Mouse (Mus musculus): ENCODE measurements around the gene Ism2. TPM values are rescaled to one million over a fixed set of nuclear protein-coding genes. Genes with fewer than 3 reads are reported as not detected.
A peak's percentile ranks its signal among the peaks of the same experiment; 100 is the strongest.
"Not testable (repeated sequence)": the region's sequence is repeated elsewhere in the genome, so short reads cannot be mapped to it uniquely, and the experiment has no call there.

The Ism2 gene
- polyA plus RNA-seq, 1 experiment from 2014 or later = 1.4 TPM

DNA sequence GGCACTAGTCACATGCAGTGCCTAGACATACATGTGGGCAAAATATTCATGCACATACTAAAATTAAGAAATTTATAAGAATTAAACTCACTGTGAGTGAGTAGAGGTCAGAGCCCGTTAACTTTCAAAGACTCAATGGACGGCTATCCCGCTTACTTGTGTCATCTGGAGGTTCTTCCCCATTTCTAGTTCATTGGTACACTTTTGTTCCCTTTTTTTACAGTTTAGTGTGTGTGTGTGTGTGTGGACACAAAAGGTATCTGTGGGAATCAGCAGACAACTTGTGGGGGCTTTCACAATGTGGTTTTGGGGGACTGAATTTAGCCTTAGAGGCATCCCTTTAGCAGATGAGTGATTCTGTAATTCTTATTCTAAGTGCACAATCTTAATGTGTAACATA lies 25.9 kb upstream of the Ism2 start:
- peaks cover 33% of the 10 kb centered on the region for H3K4me1 ChIP-seq
- DNase-seq (ENCODE audit: low spot score) = no peak
- peaks cover 4% of the 10 kb centered on the region; the same call in 1 of the 2 replicates for H3K36me3 ChIP-seq
- no peak overlapping the region for H3K4me3 ChIP-seq
- WGBS = 92% methylated on average over 3 of the region's 3 CpGs
- no peak overlapping the region for H3K27ac ChIP-seq (replicated peaks)
- no peaks in the 10 kb centered on the region for H3K9me3 ChIP-seq (replicated peaks)
- H3K27me3 ChIP-seq (ENCODE audit: low read depth, poor library complexity, severe bottlenecking) = peaks cover 62% of the 10 kb centered on the region

DNA sequence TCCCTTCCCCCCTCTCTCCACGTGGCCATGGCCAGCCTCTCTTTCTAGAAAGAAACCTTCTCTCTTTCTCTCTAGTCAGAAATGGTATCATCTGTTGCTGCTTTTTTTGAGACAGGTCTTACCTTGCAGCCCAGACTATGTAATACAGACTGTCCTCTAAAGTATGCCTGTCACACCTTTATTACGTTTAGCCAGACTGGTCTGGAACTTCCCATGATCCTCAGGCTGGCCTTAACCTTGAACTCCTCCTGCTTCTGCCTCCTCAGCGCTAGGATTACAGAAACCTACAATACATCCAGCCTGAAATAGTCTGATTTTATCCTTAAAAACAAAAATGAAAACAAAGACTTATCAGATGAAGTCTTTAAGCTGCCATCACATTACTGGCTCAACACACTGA lies 19.7 kb upstream of the Ism2 start:
- DNase-seq (ENCODE audit: low spot score) = no peak
- Histone ChIP-seq H3K4me1 (no peaks in the 10 kb centered on the region), H3K27ac (replicated peaks) (no peak overlapping the region), H3K36me3 (peaks cover 4% of the 10 kb centered on the region; the same call in 1 of the 2 replicates), H3K27me3 (ENCODE audit: low read depth, poor library complexity, severe bottlenecking) (peaks cover 13% of the 10 kb centered on the region; the same call in 1 of the 2 replicates), H3K9me3 (replicated peaks) (no peaks in the 10 kb centered on the region), H3K4me3 (no peak overlapping the region)
- 87% methylated on average over 3 of the region's 3 CpGs for WGBS

DNA sequence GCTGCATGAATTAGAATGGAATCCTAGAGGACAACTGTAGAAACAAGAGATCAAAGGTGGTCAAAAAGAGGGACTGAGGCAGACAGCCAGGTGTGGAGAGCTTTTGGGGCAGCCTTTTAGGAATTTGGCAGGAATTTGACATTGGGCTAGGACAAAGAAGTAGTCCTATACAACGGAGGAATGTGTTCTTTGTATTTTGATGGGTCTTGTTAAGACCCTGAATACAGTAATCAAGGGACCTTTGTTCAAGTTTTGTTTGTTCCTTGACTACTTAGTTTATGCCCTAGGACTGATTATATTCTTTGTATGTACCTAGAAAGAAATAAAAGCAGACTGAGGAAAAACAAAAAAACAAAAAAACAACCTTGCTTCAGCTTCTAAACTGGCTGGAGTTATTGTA lies 18.4 kb upstream of the Ism2 start:
- WGBS = 76% methylated on average over 1 of the region's 1 CpGs
- H3K36me3 ChIP-seq = no peaks in the 10 kb centered on the region
- H3K4me1 ChIP-seq = no peaks in the 10 kb centered on the region
- no peak overlapping the region for H3K4me3 ChIP-seq
- no peak overlapping the region for H3K27ac ChIP-seq (replicated peaks)
- H3K27me3 ChIP-seq (ENCODE audit: low read depth, poor library complexity, severe bottlenecking) = peaks cover under 1% of the 10 kb centered on the region; the same call in 1 of the 2 replicates
- no peak for DNase-seq (ENCODE audit: low spot score)
- no peaks in the 10 kb centered on the region for H3K9me3 ChIP-seq (replicated peaks)

DNA sequence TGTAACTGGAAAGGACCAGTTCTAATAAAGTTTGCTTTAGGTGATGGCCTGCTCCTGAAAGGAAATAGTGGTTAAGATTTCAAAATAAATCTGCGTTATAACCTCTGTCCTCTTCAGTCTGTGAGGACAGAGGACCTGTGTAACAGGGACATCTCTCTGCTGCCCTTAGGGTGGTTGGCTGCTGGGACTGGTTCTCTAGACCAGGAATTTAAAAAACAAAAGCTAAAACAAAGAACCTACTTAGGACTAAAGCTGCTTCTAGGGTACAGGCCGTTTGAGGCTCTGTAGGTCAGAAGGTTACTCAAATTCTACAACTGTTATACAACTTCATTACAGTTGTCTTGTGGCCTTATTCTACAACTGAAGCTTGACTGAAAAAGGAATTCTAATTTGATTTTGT lies 13.6 kb upstream of the Ism2 start:
- no peak overlapping the region for H3K4me3 ChIP-seq
- 63% methylated on average over 2 of the region's 2 CpGs for WGBS
- H3K27ac ChIP-seq (replicated peaks) = no peak overlapping the region
- no peaks in the 10 kb centered on the region for H3K9me3 ChIP-seq (replicated peaks)
- no peaks in the 10 kb centered on the region for H3K27me3 ChIP-seq (ENCODE audit: low read depth, poor library complexity, severe bottlenecking)
- DNase-seq (ENCODE audit: low spot score) = no peak
- H3K4me1 ChIP-seq = no peaks in the 10 kb centered on the region
- H3K36me3 ChIP-seq = peaks cover 35% of the 10 kb centered on the region

DNA sequence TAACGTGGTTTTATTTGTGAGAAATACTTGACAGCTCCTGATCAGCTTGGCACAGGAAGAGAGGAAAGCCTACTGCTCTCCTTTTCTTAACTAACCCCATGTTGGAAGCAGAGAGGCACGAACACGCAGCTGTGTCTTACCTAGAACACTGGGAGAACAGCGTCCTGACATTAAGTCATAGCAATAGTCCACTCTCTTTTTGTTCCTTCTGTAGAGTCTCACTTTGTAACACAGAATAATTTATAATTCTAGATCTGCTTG lies 7.0 kb upstream of the Ism2 start:
- H3K36me3 ChIP-seq = peaks cover 26% of the 10 kb centered on the region
- not testable (repeated sequence) for H3K9me3 ChIP-seq (replicated peaks); DNase-seq (ENCODE audit: low spot score); H3K4me1 ChIP-seq; H3K27ac ChIP-seq (replicated peaks); H3K4me3 ChIP-seq; H3K27me3 ChIP-seq (ENCODE audit: low read depth, poor library complexity, severe bottlenecking)
- 79% methylated on average over 4 of the region's 4 CpGs for WGBS

DNA sequence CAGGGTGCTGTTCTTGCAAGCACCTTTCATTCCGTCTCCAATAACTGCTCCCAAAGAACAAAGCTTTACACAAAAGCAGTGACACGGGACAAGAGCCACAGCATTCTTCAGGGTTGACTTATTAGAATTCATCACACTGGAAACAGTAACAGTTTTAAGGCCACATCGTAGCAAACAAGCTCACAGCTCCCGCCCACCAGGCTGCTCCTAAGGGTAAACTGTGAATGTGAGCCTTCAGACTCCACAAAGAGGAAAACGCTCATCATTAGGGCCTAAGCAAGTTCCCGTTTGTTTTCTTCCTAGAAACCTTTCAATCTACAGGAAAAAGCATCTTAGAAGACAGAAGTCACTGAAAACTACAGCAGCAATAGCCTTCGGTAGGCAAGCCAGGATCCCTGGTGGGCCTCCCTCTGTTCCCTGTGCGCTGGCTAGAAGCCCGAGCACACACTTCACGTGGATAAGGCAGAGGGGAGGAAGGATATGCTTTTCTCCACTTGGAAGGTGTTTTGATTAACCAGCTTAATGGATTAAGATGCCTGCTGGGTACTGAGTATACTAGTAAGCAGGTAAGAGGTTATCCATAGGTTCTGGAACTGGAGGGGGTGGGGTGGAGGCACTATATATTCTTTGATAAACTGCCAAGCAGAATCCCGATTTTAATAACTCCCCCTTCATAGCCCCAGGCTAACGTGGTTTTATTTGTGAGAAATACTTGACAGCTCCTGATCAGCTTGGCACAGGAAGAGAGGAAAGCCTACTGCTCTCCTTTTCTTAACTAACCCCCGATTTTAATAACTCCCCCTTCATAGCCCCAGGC lies 6.5 kb upstream of the Ism2 start:
- Histone ChIP-seq H3K9me3 (replicated peaks) (no peaks in the 10 kb centered on the region), H3K4me1 (no peaks in the 10 kb centered on the region), H3K27ac (replicated peaks) (no peak overlapping the region), H3K36me3 (peaks cover 26% of the 10 kb centered on the region), H3K27me3 (ENCODE audit: low read depth, poor library complexity, severe bottlenecking) (peaks cover 12% of the 10 kb centered on the region), H3K4me3 (no peak overlapping the region)
- 45% methylated on average over 13 of the region's 13 CpGs for WGBS
- DNase-seq (ENCODE audit: low spot score) = no peak

DNA sequence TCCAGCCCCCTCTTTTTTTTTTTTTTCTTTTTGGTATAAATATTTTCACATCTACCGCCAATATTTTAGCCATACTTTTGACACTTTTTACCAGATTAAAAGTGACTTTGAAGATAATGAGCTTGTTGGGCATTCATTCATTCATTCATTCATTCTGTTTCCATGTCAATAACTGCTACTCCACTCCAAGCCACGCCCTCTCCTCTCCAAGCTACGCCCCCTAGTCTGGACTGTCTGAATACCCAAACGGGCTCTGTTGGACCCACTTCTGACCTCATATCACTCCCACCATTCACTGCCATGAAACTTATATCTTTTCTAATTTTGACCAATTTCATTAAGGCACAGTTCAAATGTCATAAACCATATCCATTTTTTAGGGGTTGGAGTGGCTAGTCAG lies 1.7 kb upstream of the Ism2 start:
- 48% methylated on average over 4 of the region's 4 CpGs for WGBS
- H3K4me3 ChIP-seq = no peak overlapping the region
- peaks cover 18% of the 10 kb centered on the region for H3K4me1 ChIP-seq
- H3K9me3 ChIP-seq (replicated peaks) = no peaks in the 10 kb centered on the region
- H3K27me3 ChIP-seq (ENCODE audit: low read depth, poor library complexity, severe bottlenecking) = peaks cover 43% of the 10 kb centered on the region
- H3K27ac ChIP-seq (replicated peaks) = no peak overlapping the region
- H3K36me3 ChIP-seq = no peaks in the 10 kb centered on the region
- DNase-seq (ENCODE audit: low spot score) = no peak

DNA sequence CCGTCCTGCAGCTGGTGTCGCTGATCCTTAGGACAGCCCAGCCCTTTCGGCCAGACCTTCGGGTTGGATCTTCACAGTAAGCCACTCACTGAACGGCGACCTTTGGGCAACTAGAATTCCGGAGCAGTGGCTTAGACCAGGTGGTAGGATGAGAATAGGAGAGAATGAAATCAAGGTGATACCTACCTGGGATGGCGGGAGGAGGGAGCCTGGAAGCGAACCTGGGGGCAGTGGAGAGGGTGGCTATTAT lies 861 bp upstream of the Ism2 start:
- H3K27ac ChIP-seq (replicated peaks) = no peak overlapping the region; the same call in 1 of the 2 replicates
- 1% methylated on average over 9 of the region's 9 CpGs for WGBS

DNA sequence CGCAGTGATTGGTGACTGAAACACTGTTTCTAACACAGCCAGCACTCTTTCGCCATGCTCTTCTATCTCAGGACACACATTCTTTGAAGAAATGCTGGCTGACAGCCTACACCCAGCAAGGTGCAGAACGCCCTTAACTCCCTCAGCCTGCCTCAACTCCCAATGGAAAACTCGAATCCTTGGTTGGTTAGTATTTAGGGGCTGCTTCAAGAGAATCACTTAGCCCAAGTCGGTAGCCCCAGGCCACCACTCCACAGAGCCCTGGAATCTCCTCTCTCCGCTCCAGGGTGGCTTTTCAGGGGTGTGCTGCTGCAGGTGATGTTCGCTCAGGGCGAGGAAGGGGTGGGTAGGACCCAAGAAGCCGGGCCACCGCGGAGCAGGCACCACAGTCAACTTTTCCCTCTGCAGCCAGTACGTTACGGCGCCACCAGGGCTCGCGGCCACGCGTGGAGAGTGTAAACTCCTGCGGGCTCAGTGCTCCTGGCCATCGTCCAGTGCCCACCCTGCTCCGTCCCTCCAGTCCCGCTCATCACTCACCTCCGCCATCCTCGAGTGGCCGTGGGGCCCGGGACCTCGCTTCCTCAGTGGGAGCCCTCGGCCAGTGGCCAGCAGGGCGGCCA lies 358 bp downstream of the Ism2 start:
- H3K4me3 ChIP-seq = peak overlapping the region; percentile 83
- H3K9me3 ChIP-seq (replicated peaks) = no peaks in the 10 kb centered on the region
- H3K4me1 ChIP-seq = peaks cover 18% of the 10 kb centered on the region
- H3K27ac ChIP-seq (replicated peaks) = peak overlapping the region; percentile 83
- H3K36me3 ChIP-seq = no peaks in the 10 kb centered on the region
- no peak for DNase-seq (ENCODE audit: low spot score)
- 10% methylated on average over 29 of the region's 29 CpGs for WGBS
- peaks cover 43% of the 10 kb centered on the region for H3K27me3 ChIP-seq (ENCODE audit: low read depth, poor library complexity, severe bottlenecking)

More for the DNA sequence above, 861 bp upstream of the Ism2 start:
- H3K4me1 ChIP-seq = peaks cover 18% of the 10 kb centered on the region
- no peaks in the 10 kb centered on the region for H3K36me3 ChIP-seq
- no peaks in the 10 kb centered on the region for H3K9me3 ChIP-seq (replicated peaks)
- peak overlapping the region; percentile 83 for H3K4me3 ChIP-seq
- H3K27me3 ChIP-seq (ENCODE audit: low read depth, poor library complexity, severe bottlenecking) = peaks cover 43% of the 10 kb centered on the region
- no peak for DNase-seq (ENCODE audit: low spot score)

DNA sequence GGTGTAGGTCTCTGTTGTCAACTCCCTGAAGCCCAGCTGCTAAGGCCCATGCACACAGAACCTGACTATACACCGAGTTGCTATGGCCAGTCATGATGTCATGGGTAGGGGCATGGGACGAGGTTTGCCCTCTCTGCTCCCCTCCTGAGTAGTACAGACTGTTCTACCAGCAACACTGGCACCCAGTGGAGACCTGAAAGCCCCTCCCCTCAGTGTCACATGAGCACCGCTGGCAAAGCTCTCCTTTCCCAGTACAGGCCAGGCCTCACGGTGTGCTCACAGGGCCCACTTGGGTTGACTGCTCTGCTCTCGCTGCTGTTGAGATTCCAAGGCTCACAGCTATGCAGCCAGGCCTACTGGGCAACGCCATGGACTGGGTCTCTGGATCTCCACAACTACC lies 5.6 kb downstream of the Ism2 start:
- Histone ChIP-seq H3K4me1 (peaks cover under 1% of the 10 kb centered on the region; the same call in 1 of the 2 replicates), H3K27me3 (ENCODE audit: low read depth, poor library complexity, severe bottlenecking) (peaks cover 11% of the 10 kb centered on the region), H3K4me3 (no peak overlapping the region), H3K36me3 (no peaks in the 10 kb centered on the region), H3K9me3 (replicated peaks) (no peaks in the 10 kb centered on the region), H3K27ac (replicated peaks) (no peak overlapping the region)
- no peak for DNase-seq (ENCODE audit: low spot score)
- 66% methylated on average over 6 of the region's 6 CpGs for WGBS

DNA sequence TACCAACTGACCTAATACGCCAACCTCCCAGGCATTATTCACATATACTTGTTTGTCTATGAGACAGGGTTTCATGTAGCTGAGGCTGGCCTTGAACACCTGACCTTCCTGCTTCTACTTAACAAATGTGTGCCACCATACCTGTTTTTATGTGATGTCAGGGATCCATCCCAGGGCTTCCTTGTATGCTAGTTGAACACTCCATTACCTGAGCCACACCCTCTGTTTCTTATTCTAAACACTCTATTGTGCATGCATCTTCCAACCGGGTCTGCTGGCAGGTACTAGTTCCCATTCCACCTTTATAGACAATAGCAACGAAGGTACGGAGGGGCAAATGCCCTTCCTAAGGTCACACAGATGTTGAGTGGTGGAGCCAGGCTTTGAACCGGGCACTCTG lies 10.4 kb downstream of the Ism2 start:
- no peaks in the 10 kb centered on the region for H3K27me3 ChIP-seq (ENCODE audit: low read depth, poor library complexity, severe bottlenecking)
- DNase-seq (ENCODE audit: low spot score) = no peak
- H3K9me3 ChIP-seq (replicated peaks) = 0 out of 2 replicates have a peak, but pooled peaks cover 3% of the 10 kb centered on the region
- no peaks in the 10 kb centered on the region; the same call in 1 of the 2 replicates for H3K36me3 ChIP-seq
- 88% methylated on average over 5 of the region's 5 CpGs for WGBS
- H3K27ac ChIP-seq (replicated peaks) = no peak overlapping the region
- no peak overlapping the region for H3K4me3 ChIP-seq
- no peaks in the 10 kb centered on the region; the same call in 1 of the 2 replicates for H3K4me1 ChIP-seq

DNA sequence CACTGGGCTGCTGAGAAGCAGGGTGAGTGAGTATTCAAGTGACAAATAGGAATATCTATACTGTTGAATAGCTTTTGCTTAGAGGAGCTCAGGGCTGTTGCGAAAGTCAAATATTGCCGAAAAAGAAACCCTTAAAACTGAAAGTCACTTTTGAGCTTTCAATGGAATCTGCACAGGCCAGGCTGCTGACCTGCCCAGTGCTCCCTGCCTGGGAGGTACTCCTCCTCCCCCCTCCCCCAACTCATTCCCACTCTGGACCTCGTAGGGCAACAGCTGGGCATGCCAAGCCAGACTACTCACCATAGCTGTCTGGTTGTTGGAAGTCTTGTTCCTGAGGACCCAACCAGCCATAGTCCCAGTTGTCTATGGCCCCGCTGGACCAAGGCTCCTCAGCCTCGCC lies 14.8 kb downstream of the Ism2 start:
- H3K36me3 ChIP-seq = no peaks in the 10 kb centered on the region; the same call in 1 of the 2 replicates
- 0 out of 2 replicates have a peak, but pooled peaks cover 3% of the 10 kb centered on the region for H3K9me3 ChIP-seq (replicated peaks)
- peaks cover 7% of the 10 kb centered on the region for H3K4me1 ChIP-seq
- H3K4me3 ChIP-seq = no peak overlapping the region
- WGBS = 93% methylated on average over 5 of the region's 5 CpGs
- no peak for DNase-seq (ENCODE audit: low spot score)
- H3K27me3 ChIP-seq (ENCODE audit: low read depth, poor library complexity, severe bottlenecking) = no peaks in the 10 kb centered on the region
- H3K27ac ChIP-seq (replicated peaks) = no peak overlapping the region

DNA sequence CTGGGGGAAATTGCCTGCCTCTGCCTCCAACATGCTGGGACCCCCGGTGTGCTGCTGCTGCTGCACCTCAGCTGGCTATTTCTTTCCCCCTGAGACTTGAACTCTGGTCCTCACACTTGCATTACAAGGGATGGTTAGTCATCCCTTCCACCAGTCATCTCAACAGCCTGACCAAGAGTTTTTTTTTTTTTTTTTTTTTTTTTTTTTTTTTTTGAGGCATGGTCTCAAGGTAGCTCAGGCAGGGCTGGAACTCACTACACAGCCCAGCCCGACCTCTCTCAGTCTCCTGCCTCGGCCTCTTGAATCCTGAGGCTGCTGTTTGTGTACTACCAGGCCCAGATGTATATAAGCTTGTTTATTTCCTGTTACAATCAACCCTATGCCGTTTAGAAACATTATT lies 15.2 kb downstream of the Ism2 start:
- Histone ChIP-seq H3K9me3 (replicated peaks) (0 out of 2 replicates have a peak, but pooled peaks cover 3% of the 10 kb centered on the region), H3K4me1 (peaks cover 12% of the 10 kb centered on the region), H3K36me3 (no peaks in the 10 kb centered on the region; the same call in 1 of the 2 replicates), H3K27me3 (ENCODE audit: low read depth, poor library complexity, severe bottlenecking) (no peaks in the 10 kb centered on the region), H3K4me3 (no peak overlapping the region), H3K27ac (replicated peaks) (no peak overlapping the region)
- no peak for DNase-seq (ENCODE audit: low spot score)
- 84% methylated on average over 4 of the region's 4 CpGs for WGBS
